Mouse (Mus musculus): ENCODE data around the gene Paics.

The Paics gene

GRCm38 (mm10) chr5:77004051-77004821, 53.1 kb downstream of the Paics start, which contains the start of gene Arl9:
Arl9 (plus strand) TSS chr5:77004055.
- no peak for DNase-seq (ENCODE audit: extremely low read depth, insufficient read length, low spot score)

- no peak for DNase-seq (ENCODE audit: extremely low read depth, insufficient read length, low spot score)
Measured at GRCm38 (mm10) chr5:77010352-77010751, 59.2 kb downstream of the Paics start.

GRCm38 (mm10) chr5:77011082-77011481, 60.0 kb downstream of the Paics start:
- no peak for DNase-seq (ENCODE audit: extremely low read depth, insufficient read length, low spot score)

GRCm38 (mm10) chr5:77013171-77013570, 62.1 kb downstream of the Paics start:
- no peak for DNase-seq (ENCODE audit: extremely low read depth, insufficient read length, low spot score)

- no peak for DNase-seq (ENCODE audit: extremely low read depth, insufficient read length, low spot score)
Measured at GRCm38 (mm10) chr5:77015544-77016482, 64.7 kb downstream of the Paics start, which contains the start of gene Thegl. Thegl (plus strand) TSS chr5:77016023.
